Mouse (Mus musculus) spleen, postnatal 0 days (tissue): ENCODE data around the gene Mfsd4b4. TPM values are rescaled to one million over a fixed set of nuclear protein-coding genes. Genes with fewer than 3 reads are reported as not detected.

ENCODE experiments used
- polyA plus RNA-seq: library from polyadenylated mRNA; unstranded; fragments of >200 nt; fragmentation: Nextera tagmentation; extraction: Ambion mirVana; gene quantifications from 2 replicates; pipeline ENCODE4 v1.2.1, GENCODE M21; 2015

The Mfsd4b4 gene
- 2.4 and 3.0 TPM in 2 replicates for polyA plus RNA-seq

GRCm38 (mm10) chr10:39898874-39899371, at the start of gene Mfsd4b4:
Gene Mfsd4b4, minus strand, starts transcription at chr10:39899238.

DNA sequence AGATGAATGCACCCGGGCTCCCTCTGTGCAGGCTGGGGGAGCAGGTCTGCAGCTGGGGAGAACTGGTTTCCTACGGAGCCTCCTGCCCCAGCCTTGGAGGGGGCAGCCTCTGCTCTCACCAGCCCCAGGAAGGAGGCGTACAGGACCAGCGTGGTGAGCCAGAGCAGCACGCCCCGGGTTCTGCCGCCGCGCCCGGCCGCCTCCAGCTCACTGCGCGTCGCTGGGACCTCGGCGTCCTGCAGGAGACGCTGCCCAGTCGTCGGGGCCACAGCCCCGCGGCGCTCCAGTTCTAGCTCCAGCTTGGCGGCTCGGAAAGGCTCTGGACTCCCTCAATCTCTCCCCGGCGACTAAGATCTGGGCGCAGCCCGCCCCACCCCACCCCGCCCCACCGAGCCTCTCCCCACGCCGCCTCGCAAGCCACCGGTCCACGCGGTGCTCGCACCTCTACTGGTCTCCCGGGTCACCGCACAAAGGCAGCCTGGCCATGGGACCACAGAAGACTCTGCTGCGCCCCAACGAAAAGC, 27.6 kb upstream of the Mfsd4b4 start, which contains the start of gene Mfsd4b2:
Gene Mfsd4b2 (minus strand): TSS at position 308 of the 524 bp plus-strand sequence.

Other genes with a start within 250 kb of the Mfsd4b4 start
- 5.7 and 7.9 TPM in 2 replicates for gene Rev3l, start 167.1 kb downstream of the Mfsd4b4 start, polyA plus RNA-seq
- not detected in 2 replicates for gene Mfsd4b2, start 27.7 kb upstream of the Mfsd4b4 start, polyA plus RNA-seq
- gene Mfsd4b3, start 60.9 kb upstream of the Mfsd4b4 start, polyA plus RNA-seq, result 0.14 and 0.15 TPM in 2 replicates
- 0.10 TPM in 1 of 2 replicates, not detected in the other for gene Mfsd4b5, start 87.4 kb upstream of the Mfsd4b4 start, polyA plus RNA-seq
- gene Mfsd4b1, start 126.0 kb upstream of the Mfsd4b4 start, polyA plus RNA-seq, result not detected in 2 replicates
- gene Slc16a10, start 243.0 kb upstream of the Mfsd4b4 start, polyA plus RNA-seq, result 54.9 and 64.2 TPM in 2 replicates